8 mouse cellular contexts compared by ENCODE assay signal in the genomic region with DNA sequence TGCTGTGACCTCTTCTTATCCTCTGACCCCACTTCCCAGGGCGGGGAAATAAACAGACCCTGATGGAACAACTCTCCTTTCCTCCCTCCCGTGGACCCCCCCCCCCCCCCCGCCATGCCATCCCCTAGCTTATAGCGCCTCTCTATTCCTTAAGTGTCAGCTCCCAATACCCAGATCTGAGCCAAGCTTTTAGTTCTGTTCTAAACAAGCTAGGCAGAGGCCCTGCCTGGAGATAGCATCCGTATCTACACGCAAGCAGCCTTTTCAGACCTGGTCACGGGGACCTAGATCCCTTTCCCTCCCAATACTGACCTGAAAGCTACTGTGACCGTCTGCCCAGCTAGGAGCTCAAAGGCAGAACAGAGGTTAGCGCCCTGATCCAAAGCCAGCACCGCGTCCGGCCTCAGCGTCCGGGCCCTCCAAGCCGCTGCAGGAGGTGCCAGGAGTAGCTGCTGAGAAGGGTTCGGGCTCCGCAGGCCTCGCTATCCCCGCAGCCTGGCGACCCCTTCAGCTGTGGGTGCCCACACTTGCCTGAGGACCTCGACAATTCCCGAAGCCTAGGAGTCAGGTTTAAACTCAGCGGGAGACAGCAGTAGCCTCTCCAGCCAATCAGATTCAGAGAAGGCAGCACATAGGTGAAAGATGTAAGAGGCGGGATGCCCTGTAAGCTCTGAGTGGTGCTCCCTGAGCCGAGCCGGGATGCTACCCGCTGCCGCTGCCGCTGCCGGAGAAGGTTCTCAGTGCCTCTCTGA. TPM values are rescaled to one million over a fixed set of nuclear protein-coding genes. Genes with fewer than 3 reads are reported as not detected.
DNase-seq lines count a peak whose midpoint lies in the region; ATAC-seq lines count a peak whose summit lies in the region.
"Had no signal": no experiment of that assay in that cellular context is flagged by ENCODE, and none has a peak within 500 bp of the region (broad histone marks: within the 10 kb centered on the region; RNA-seq: fewer than 3 reads in every experiment).

A gene (minus strand): TSS at position 623 of the 752 bp plus-strand sequence.

- DNase-seq in right cerebral cortex, adult 18-20 months: peak; percentile 2
- no peak for DNase-seq in right cerebral cortex, postnatal 36 days (ENCODE audit: low spot score in 2 of 2)
- DNase-seq in limb, embryonic 11.5 days (ENCODE audit: low spot score): peak; percentile 53
- DNase-seq in right cerebral cortex, postnatal 4 days: peak; percentile 2
- DNase-seq in layer of hippocampus, postnatal 36 days: no peak
- no peak for DNase-seq in frontal cortex, postnatal 36 days (ENCODE audit: low spot score in 2 of 2)

- H3K4me3 ChIP-seq in embryonic facial prominence, embryonic 12.5 days: peak within 1 kb of the TSS; percentile 34
- H3K4me3 ChIP-seq in limb, embryonic 11.5 days (ENCODE audit: low read depth, low read length): peak within 1 kb of the TSS; percentile 18
- H3K4me3 ChIP-seq: myocyte had no signal

- no peak within 1 kb of the TSS for H3K27ac ChIP-seq in embryonic facial prominence, embryonic 12.5 days
- H3K27ac ChIP-seq in limb, embryonic 11.5 days (replicated peaks; ENCODE audit: low read depth, low read length): no peak within 1 kb of the TSS

- ATAC-seq in embryonic facial prominence, embryonic 12.5 days (ENCODE audit: insufficient number of reproducible peaks, insufficient read depth, low FRiP score, low TSS enrichment): 0 out of 2 replicates have a peak, but pooled peaks have one; percentile 47
- ATAC-seq in limb, embryonic 11.5 days (ENCODE audit: insufficient number of reproducible peaks, low FRiP score, low TSS enrichment, low read depth): peak; percentile 68; the same call in 1 of the 2 replicates

- no peaks in the 10 kb centered on the region for H3K9me3 ChIP-seq in embryonic facial prominence, embryonic 12.5 days
- no peaks in the 10 kb centered on the region for H3K9me3 ChIP-seq in limb, embryonic 11.5 days (ENCODE audit: control insufficient read depth, low read length)

- WGBS in embryonic facial prominence, embryonic 12.5 days: 5% methylated on average over 28 of the region's 30 CpGs
- WGBS in limb, embryonic 11.5 days: 5% methylated on average over 28 of the region's 30 CpGs

- no peaks in the 10 kb centered on the region for H3K4me1 ChIP-seq in embryonic facial prominence, embryonic 12.5 days
- H3K4me1 ChIP-seq in limb, embryonic 11.5 days (ENCODE audit: control insufficient read depth, insufficient read depth, low read length): no peaks in the 10 kb centered on the region

- no peak within 1 kb of the TSS for H3K9ac ChIP-seq in embryonic facial prominence, embryonic 12.5 days
- H3K9ac ChIP-seq in limb, embryonic 11.5 days (ENCODE audit: low read length): peak within 1 kb of the TSS; percentile 38; the same call in 1 of the 2 replicates

- no peaks in the 10 kb centered on the region for H3K36me3 ChIP-seq in embryonic facial prominence, embryonic 12.5 days
- H3K36me3 ChIP-seq in limb, embryonic 11.5 days (ENCODE audit: control insufficient read depth, insufficient read depth, low read length): no peaks in the 10 kb centered on the region

- peaks cover 8% of the 10 kb centered on the region; the same call in 1 of the 2 replicates for H3K27me3 ChIP-seq in embryonic facial prominence, embryonic 12.5 days
- H3K27me3 ChIP-seq in limb, embryonic 11.5 days (ENCODE audit: control insufficient read depth, insufficient read depth, low read length): no peaks in the 10 kb centered on the region

- H3K4me2 ChIP-seq in embryonic facial prominence, embryonic 12.5 days (replicated peaks): peak within 1 kb of the TSS; percentile 67
- peak within 1 kb of the TSS; percentile 50 for H3K4me2 ChIP-seq in limb, embryonic 11.5 days (ENCODE audit: low read depth, severe bottlenecking)

RNA-seq across cellular contexts. Expression of the gene that starts here (rescaled TPM):
- polyA plus RNA-seq in embryonic facial prominence, embryonic 12.5 days (2016; fragmentation: Nextera tagmentation; extraction: Ambion mirVana): 0.05 and 0.06 TPM in 2 replicates
- 0.11 TPM in 1 of 2 replicates, not detected in the other for polyA plus RNA-seq in limb, embryonic 11.5 days (2014; fragmentation: Nextera tagmentation; extraction: Ambion mirVana)
- total RNA-seq in layer of hippocampus, postnatal 36 days (2021): not detected
- polyA plus RNA-seq: myocyte had no signal

Comparison
In these comparisons a context has a peak if more than half of its experiments do, and no peak if none do; other contexts are left out.
1. DNase-seq: peak in right cerebral cortex, adult 18-20 months (single experiment) and right cerebral cortex, postnatal 4 days (single experiment); none in right cerebral cortex, postnatal 36 days (0 of 2), layer of hippocampus, postnatal 36 days (0 of 2) and frontal cortex, postnatal 36 days (0 of 2).
2. Peak in ATAC-seq, H3K4me3 ChIP-seq and H3K4me2 ChIP-seq in embryonic facial prominence, embryonic 12.5 days; RNA of the gene not detected or under 1 TPM.
3. Peak in DNase-seq, ATAC-seq, H3K4me3 ChIP-seq, H3K9ac ChIP-seq and H3K4me2 ChIP-seq in limb, embryonic 11.5 days; RNA of the gene not detected or under 1 TPM.